Mouse (Mus musculus) cerebellum, adult 11-12 months (tissue): ENCODE measurements at regions not wholly inside any gene's neighbourhood (a gene's known extent, or its start where the extent isn't known, plus 50 kb on each side); places are given as distances from the start of the nearest gene placed in this dataset.
A peak's percentile ranks its signal among the peaks of the same experiment; 100 is the strongest.
"Not testable (repeated sequence)": the region's sequence is repeated elsewhere in the genome, so short reads cannot be mapped to it uniquely, and the experiment has no call there.

ENCODE experiments used
- DNase-seq: peaks from one replicate; pipeline ENCODE4 v3.0.0; 2022

DNA sequence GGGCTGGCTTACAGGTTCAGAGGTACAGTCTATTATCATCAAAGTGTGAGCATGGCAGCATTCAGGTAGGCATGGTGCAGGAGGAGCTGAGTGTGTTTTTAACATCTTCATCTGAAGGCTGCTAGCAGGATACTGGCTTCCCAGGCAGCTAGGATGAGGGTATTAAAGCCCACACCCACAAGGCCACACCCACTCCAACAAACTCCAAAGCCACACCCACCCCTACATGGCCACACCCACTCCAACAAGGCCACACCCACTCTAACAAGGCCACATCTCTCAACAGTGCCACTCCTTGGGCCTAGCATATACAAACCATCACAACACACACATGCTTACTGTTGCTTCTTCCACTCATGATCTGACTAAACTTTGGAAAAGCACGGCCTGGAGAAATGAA is 172.5 kb downstream of the Msrb3 start:
- DNase-seq = no peak

DNA sequence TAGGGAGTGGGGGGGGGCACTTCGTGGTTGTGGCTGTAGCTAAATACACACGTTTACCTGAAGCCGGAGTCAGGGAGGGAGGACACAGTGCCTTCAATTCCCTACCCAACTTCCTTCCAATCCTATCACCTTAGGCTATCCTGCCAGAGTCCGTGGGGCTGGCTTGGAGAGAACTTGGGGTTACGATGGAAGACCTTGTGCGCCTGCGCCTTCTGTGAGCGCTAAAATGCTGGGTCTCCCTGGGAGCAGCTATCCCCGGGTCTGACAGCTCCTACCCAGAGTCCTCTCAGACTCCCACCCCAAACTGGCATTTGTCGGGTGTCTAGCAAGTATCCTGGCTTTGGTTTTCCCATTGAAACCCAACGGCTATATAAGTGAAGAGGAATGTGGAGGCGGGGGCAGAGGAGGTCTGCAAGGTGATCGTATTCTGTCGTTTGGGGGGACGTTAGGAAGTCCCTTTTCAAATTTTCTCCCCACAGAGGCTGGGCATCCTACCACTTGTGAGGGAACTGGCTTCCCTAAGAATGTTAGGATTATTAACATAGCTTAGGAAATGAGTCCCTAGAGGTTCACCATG is 176.9 kb downstream of the Msrb3 start:
- no peak for DNase-seq

DNA sequence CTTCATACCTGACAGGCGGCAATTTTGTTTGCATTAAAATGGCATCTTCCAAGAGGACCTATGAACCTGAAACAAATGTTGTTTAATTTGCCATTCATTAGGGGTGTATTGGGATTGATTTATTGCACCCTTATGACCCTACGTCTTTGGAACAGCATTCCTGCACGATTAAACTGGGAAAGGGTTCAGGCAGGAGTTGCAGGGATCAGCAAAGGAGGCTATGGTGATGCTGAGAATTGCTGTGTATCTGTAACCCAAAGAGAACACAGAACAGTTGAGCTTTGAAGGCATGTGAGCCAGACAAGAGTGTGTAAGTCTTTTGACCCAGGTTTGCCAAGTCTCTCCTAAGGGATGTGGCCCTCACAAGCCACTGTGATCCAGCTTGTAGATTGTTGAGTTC is 177.9 kb downstream of the Msrb3 start:
- no peak for DNase-seq

DNA sequence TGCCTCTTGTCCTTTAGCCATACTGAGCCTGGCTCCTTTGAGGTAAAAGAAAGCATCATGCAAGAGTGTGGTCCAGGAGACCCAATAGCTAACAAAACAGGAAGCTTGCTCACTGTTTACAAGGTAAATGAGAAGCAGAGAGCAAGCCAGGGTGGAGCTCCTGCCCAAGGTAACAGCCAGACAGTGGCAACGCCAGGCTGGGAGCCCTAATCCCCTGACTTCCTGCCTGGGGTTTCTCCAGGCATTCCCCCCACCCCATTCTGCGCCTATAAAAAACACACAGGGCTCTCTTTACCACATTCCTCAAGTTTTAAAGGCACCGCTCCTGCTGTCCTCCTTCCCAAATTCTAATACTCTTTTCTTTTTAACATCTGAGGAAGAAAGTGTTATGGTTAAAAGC is 178.8 kb downstream of the Msrb3 start:
- no peak for DNase-seq

DNA sequence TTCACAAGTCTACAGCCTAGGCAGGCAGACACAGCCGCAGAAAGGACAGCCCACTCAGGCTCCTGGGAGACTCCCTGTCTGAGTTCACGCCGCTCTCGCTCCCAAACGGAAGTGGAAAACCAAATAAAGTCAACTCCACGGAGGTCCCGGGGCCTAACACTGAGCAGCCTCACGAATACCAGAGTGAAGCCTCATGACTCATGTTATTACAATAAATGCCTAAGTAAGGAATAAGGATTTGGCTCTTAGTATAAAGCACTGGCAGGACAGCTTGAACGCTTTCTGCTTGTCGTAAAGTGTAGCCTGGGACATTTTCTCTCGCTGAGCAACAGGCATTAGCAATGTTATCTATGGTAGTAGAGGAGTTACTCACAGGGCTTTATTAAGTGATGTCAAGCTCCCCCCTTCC is 181.7 kb downstream of the Msrb3 start:
- DNase-seq = no peak

DNA sequence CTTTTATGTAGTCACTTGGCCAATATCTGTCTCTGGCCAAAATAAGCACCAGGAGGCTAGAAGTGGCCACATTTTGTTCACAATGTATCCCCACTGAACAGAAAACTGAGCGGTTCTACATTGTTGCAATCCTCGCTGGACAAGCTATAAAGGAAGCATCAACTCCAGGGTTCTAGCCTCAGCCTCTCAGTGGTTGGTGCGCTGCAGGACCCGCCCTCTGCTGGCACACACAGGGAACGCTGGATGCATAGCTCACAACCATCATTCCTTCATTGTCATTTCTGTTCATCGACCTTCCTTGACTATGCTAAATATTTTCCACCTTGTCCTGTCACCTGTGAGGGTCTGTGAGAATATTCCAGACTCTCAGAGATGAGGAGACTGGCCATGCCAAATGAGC is 182.5 kb downstream of the Msrb3 start:
- DNase-seq = no peak

DNA sequence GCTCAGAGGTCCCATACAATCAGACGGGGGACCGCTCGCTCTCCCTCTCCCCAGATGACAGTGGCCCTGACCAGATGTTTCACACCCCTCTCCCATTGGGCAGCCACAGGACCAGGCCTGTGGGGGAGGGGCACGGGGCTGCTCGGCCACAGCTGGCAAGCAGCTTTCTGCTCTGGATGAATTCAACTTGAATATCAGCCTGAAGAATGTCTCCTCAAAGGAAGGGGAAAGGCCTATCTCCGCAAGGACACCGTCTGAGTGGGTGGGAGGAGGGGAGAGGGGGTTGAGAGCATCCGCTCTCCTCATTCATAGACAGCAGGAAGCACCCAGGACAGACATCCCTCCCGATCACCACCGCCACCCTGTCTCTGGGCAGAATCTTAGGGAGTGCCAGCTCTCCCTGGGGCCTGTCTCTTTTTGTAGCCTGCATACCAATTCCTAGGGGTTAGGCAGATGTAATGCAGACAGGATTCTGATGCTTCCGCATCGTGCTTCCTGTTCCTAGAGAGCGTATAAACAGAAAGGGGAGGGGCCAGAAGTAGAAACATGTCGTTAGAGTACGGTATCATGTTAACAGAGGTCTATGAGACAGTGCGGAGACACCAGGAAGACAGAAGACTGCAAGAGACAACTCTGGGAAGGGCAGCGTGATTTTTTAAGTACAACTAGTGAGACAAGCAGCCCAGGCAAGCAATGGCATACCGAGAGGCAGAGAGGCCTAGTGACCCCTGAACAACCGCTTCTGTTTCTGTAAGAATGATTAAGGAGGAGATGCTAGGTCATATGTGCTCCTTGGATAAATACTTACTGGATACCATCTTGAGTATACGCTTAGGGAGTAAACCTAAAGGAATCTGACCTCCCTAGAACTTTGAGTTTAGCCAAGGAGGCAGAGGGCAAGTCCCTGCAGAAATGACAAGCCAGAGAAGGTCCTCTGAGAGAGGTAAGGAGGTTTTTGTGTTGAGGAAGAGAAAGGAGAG is 190.8 kb downstream of the Msrb3 start:
- no peak for DNase-seq

DNA sequence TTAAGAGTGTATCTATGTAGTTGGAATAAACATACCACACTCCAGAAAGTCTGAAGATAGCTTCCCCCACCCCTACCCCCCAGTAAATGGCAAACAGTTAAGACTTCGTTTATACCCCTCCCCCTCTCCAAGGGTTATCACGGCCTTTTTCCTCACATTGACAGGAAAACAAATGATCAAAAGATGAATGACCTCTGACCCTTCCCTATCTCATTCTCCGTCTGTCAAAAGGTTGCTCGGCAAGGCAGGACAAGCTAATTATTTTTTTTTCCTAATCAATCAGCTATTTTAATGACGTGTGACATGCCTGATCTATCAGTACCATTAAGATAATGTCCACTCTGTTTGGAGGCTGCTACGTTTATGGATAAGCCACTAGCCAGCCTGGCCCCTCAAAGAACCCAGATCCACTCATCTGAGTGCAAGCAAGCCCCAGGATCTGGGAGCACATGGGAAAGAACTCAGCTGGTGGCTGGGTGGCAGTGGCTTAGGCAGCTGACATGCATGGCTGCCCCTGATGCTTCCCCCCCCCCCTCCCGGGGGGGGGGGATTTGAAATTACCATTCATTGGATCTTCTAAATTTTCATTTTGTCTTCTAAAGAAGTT is 192.1 kb downstream of the Msrb3 start:
- no peak for DNase-seq

DNA sequence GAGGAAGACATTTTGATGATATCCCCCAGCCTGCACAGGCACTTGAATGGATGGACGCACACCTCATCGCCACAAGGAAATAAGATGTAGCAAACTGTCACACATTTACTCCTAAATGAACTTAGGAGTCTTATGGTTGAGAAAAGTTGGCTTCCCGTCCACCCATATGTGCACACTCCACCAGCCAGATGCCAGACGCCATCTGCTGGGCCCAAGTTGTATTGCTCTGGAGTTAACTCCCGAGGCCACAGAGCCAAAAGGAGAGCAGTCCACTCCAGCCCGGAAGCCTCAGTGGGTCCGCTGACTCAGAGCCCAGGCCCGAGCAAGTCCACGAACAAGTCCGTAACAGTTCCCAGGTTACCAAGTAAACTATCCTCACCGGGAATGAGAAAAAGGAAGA is 197.1 kb downstream of the Msrb3 start:
- peak; percentile 21 for DNase-seq

DNA sequence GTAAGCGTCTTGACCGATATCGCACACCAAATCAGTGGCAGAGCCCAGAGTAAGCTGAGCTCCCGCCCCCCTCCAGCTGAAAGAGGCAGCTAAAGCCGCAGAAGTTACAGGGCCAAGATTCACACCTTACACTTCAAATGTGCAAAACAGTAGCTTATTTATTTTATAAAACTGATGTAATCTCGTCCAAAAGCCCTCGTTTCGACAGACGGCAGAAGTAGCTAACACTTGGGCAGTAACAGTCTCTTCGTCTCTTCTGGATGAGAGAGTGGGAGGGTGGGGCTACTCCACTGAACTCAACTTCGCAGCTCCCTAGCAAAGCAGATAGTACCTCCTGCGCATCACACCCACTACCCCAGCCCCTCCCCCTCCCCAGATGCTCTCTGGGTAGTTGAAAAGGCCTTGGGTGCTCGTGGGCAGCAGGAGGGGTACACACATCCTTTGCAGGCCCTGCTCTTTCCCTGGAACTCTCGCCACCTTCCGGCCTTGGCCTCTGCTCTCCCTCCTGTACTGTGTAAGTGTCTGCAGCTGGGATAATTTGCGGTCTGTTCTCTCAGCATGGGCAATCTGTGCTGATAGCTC is 201.5 kb downstream of the Msrb3 start:
- no peak for DNase-seq

DNA sequence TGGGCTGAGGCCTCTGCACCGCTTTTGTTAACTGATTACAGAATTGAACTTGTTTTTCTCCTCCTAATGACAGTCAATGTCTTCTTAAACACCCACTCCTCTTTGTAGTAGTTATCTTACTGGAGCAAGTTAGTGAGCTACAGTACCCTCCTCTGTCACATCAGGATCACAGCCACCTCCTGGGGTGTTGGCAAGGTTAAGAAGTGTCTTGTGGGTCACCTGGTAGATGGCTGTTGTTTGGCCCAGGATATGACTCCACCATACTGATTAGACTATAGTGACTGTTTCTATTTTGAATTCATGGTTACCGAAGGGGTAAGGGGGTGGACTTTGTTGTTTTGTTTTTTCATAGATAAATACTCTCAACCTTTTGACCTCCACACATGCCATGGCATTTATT is 202.4 kb downstream of the Msrb3 start:
- no peak for DNase-seq

DNA sequence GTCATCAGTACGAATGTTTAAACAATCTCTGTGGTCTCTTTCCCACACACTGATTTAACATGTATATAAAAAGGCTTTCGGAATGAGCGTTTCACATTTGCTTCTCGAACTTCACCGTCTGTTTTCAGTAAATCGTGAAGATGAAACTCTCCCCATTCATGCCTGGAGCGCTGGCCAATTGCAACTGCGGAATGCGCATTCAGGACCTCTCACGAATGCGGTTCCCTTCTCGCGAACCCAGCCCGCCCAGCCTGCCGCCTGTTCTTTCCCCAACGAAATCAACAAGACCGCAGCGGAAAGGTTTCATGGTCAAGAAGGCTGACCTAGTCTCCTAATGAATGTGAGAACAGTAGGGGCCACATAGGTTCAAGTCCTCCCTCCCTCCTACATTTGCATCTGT is 204.4 kb downstream of the Msrb3 start:
- DNase-seq = no peak

DNA sequence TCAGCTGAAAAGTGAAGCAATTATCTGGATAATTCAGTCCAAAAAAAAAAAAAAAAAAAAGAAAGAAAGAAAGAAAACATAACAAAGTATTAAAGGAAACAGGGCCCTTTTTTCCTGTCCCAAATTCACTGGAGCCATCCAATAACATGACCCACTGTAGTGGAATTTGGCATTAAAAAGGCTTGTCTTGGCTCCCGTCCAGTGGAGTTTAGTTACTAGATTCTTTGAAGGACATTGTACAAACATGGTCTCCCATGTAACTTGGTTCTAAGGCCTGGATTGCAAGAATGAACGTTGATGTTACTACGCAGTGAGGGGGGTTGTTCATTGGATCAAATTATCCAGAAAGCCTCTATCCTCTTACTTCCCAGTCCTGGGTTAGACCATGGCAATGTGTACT is 207.4 kb downstream of the Msrb3 start:
- DNase-seq = no peak

DNA sequence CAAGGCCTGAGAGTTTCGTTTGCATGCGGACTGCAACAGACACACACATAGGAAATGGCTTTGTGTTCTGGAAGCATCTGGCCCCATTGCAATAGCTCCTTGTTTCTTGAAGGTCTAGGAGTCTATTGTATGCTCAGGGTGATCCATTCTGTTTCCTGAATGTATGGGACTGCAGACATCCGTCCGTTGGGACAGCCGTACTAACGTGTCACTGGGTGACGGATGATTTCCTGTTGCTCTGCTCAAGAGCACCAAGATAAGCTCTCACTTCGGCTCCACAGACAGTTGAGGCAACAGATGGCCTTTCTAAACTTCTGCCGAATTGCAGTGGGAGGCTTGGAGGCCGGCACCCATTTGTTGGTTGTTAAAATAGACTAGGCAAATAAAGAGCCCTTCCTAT is 209.9 kb upstream of the Hmga2 start:
- no peak for DNase-seq

DNA sequence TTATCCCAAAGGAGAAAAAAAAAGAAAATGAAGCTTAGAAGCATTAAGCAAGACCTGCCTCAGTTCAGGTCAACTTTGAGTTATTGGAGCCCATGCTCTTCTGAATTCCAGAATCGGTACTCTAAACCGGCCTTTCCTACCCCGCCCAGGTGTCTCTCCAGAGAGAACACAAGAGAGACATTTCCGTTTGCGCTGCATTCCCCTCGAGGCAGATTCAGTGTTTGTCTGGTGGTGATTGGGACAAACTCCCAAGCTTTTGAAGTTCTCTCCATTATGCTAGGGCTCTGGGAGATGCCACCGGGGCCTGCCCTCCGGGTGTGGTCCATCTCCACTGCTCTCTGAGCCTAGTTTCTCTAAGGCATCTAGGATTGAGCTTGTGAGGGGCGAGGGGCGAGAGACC is 205.8 kb upstream of the Hmga2 start:
- no peak for DNase-seq

DNA sequence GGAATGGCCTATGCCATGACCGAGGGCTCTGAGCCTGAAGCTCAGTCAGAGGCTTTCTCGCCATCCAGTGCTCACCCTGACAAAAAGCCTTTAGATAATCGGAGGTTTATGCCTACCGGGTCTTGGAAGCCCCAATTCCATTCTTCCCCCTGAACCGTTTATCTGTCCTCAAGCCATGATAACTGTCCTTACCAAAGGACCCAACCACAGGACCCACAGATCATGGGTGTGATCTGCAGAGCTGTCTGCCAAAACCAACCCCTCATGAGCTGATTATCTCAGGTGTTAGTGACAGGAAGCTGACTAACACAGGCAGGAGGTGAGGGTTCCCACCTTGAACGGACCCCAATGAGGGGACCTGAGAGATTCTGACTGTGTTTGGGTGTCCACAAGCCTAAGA is 203.7 kb upstream of the Hmga2 start:
- DNase-seq = no peak

DNA sequence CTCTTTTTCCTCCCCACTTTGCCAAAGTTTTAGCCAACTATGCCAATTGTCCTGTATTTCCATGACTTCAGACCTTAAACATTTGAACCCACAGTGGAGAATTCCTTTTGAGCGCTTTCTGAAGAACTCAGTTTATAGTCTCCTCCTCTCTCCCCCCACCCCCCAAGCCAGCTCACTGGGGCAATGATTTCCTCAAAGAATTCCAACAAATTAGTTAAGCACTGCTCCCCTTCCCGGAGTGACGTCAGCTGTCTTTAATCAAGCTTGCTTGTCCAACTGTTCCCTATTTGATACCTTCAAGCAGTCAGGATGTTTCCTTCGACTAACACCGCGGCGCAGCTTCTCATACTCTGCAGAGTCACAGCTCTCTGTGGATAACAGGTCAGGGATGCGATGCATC is 202.0 kb upstream of the Hmga2 start:
- DNase-seq = no peak

DNA sequence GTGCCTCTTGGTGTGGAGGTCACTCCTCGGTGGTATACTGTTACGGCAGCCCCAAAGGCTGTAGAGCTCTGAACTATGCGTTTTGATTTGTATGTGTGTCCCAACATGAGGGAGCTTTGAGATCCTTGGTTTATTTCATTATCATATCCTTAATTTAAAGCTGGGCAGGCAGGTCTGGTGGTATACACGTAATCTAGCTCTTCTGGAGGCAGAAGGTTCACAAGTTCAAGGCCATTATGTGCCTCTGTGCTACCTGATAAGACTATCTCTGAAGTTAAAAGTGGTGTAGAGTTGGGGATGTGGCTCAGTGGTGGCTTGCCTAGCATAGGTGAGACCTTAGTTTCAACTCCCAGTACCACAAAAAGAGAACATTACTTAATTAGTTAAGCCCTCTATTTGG is 199.1 kb upstream of the Hmga2 start:
- no peak for DNase-seq

DNA sequence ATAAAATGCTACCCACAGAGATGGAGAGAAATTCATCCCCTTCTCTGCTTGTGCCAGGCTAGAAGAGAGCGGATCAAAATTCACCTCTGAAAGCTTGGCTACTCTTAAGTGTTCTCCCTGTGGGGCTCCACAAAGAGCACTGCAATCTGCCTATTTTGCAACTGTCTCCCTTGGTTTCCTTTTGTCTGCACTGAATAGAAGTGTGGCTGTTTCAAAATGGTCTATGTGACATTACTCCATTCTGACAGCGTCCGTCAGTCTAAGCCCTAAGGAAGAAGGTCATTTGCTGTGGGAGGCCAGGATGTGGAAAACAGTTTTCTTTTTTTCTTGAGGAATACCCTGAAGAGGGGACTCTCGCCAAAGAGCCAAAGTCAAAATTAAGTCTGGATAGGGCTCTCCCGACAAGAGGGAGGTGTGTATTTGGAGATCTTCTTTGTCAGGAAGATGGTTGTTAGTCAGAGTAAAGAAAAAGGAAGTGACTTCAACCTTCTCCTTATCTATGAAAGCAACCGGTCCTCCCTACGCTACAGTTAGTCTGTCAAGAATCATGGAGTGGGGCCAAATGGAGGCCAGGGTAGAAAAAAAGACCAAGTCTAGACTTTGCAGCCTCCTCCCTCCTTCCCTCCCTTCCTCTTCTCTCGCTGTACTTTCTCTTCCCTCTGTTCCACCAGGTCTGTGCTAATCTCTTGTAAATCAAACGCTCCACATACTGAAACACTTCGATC is 198.2 kb upstream of the Hmga2 start:
- no peak for DNase-seq

DNA sequence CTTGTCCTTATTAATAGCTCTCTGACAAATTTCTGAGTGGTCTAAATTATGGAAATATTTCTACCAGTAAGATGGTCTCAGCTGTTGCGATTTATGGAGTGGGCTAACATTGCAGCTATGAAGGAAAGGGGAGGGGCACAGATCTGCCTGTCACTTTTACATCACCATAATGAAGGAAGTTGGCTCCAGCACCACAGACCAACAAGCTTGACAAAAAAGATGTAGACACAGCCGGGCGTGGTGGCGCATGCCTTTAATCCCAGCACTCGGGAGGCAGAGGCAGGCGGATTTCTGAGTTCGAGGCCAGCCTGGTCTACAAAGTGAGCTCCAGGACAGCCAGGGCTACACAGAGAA is 191.4 kb upstream of the Hmga2 start:
- not testable (repeated sequence) for DNase-seq

DNA sequence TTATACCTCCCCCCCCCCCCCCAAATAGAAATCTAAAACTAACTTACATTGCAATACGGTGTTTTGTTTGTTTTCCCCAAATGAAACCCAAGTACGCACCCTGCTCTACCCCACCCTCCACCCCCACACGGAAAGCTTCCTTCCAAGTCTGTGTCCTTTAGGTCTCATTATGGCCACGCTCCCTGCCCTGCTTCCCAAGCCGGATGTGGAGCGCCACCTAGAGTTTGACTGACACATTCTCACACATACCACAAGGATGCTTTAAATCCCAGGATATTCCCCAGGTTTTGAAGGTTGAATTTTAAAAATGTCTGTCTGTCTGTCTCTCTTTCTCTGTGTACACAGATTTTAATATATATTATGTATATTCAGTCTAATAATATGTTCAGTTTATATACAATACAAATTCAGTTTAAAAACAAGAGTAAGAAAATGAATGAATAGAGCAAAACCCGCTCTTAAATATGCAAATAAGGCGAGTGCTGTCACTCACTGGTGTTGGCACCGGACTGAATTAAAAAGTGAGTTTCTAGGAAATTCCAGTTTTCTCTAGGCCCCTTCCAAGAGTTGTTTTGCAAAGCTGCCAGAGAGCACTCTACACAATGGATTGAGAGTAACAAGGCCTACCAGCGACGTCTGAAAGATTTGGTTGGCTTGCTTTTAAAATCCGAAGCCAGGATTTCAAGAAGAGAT is 190.9 kb upstream of the Hmga2 start:
- peak; percentile 16 for DNase-seq

DNA sequence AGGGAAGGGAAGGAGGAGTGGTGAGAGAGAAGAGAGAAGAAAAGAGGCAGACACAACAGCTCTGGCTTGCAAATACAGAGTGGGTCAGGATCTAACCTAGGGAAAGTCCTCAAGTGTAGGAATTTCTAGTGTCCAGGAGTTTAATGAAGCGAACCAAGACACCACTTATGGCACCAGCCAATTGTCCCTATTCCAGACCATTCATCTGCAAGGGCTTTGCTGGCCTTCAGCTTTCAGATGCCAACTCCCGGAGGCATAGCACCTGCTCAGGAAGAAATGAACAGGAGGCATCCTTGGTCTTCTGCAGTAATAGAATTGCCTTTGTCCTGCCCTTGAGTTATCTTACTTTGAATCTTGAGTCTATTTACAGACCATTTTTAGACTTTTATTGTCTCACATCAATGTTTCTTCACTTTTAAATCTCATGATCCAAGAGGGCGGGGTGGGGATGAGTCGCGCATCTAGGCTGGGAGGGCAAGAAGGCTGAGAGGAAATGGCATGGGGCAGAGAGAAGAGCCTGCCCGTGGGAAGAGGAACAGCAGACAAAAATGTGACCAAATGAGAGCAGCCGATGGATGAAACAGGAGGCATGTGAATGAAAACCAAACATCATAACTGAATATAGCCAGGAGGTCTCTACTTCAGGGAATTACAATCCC is 190.1 kb upstream of the Hmga2 start:
- peak; percentile 39 for DNase-seq
